7 mouse cellular contexts compared by ENCODE assay signal in the genomic region with DNA sequence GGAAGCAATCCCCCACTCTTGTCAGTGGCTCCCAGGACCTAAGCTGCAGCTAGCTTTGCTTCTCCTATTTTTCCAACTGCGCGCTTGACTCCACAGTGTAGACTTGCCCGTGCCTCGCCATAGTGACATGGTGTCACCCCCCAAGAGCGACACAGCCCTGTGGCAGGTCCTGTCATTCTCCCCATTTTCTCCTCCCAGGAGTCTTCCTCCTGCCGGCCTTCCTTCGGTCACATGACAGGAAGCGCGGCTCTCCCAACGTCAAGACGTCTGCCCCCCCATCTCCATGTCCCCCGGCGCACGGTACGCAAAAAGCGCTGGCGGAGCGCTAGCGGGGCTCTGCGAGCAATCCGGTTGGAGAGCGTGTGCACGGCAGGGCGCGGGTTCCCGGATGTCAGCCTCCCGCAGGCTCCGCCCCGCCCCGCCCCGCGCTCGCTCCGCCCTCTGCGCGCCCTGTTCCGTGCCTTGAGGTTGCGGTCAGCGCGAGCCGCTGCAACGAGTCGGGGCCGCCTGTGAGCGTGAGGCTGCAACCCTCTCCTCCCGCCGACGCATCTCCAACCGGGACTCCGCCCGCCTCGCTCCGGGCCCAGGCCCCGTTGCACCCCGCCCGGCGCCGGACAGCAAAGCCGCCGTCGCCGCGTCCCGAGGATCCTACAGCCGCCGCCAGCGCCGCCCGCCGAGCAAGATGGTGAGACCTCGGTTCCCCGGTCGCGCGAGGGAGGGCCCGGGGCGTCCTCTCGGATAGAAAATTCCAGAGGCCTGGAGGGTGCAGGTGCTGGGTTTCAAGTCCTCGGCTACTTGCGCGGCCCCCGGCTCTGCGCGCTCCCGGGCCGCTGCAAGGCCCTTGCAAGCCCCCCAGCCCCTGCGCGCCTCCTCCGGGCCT. TPM values are rescaled to one million over a fixed set of nuclear protein-coding genes. Genes with fewer than 3 reads are reported as not detected.
A peak's percentile ranks its signal among the peaks of the same experiment; 100 is the strongest.
DNase-seq lines count a peak whose midpoint lies in the region; ATAC-seq lines count a peak whose summit lies in the region.

Gene Ppp3r1 (plus strand): TSS at position 406 of the 880 bp plus-strand sequence.

- peaks cover 23% of the 10 kb centered on the region for H3K4me1 ChIP-seq in intestine, embryonic 16.5 days (ENCODE audit: control insufficient read depth, insufficient read depth, low read length)
- H3K4me1 ChIP-seq in midbrain, embryonic 11.5 days (ENCODE audit: control insufficient read depth, insufficient read depth, low read length): peaks cover 5% of the 10 kb centered on the region

- no peaks in the 10 kb centered on the region for H3K36me3 ChIP-seq in intestine, embryonic 16.5 days (ENCODE audit: control insufficient read depth, insufficient read depth, low read length)
- no peaks in the 10 kb centered on the region for H3K36me3 ChIP-seq in midbrain, embryonic 11.5 days (ENCODE audit: control insufficient read depth, insufficient read depth, low read length)

- H3K4me3 ChIP-seq in intestine, embryonic 16.5 days (ENCODE audit: low read length): peak within 1 kb of the TSS; percentile 81
- peak within 1 kb of the TSS; percentile 98 for H3K4me3 ChIP-seq in midbrain, embryonic 11.5 days (ENCODE audit: low read depth, low read length)

- WGBS in intestine, embryonic 16.5 days: under 1% methylated on average over 80 of the region's 89 CpGs
- WGBS in midbrain, embryonic 11.5 days: under 1% methylated on average over 79 of the region's 89 CpGs

- H3K9me3 ChIP-seq in intestine, embryonic 16.5 days (ENCODE audit: control insufficient read depth, low read length): no peaks in the 10 kb centered on the region
- no peaks in the 10 kb centered on the region for H3K9me3 ChIP-seq in midbrain, embryonic 11.5 days (ENCODE audit: control insufficient read depth, low read length)

- peak within 1 kb of the TSS; percentile 99 for H3K9ac ChIP-seq in intestine, embryonic 16.5 days (ENCODE audit: low read depth, low read length)
- peak within 1 kb of the TSS; percentile 95 for H3K9ac ChIP-seq in midbrain, embryonic 11.5 days (ENCODE audit: low read length)

- H3K27me3 ChIP-seq in intestine, embryonic 16.5 days (replicated peaks; ENCODE audit: control insufficient read depth, insufficient read depth, low read length): no peaks in the 10 kb centered on the region
- no peaks in the 10 kb centered on the region for H3K27me3 ChIP-seq in midbrain, embryonic 11.5 days (ENCODE audit: control insufficient read depth, insufficient read depth, low read length)

- ATAC-seq in intestine, embryonic 16.5 days: peak; percentile 97
- peak; percentile 98 for ATAC-seq in midbrain, embryonic 11.5 days (ENCODE audit: low FRiP score)

- peak within 1 kb of the TSS; percentile 97 for H3K27ac ChIP-seq in intestine, embryonic 16.5 days (ENCODE audit: low read length)
- H3K27ac ChIP-seq in midbrain, embryonic 11.5 days (ENCODE audit: low read depth, low read length): peak within 1 kb of the TSS; percentile 92

- DNase-seq in adrenal gland, adult 8-10 months: peak; percentile 96
- DNase-seq in embryo, embryonic 9.5 days (ENCODE audit: extremely low spot score): peak; percentile 94
- peak; percentile 95 to 98 for DNase-seq in gastrocnemius, postnatal 4 days (ENCODE audit: low spot score in 2 of 2)
- DNase-seq in left cerebral cortex, postnatal 36 days (ENCODE audit: low spot score in 2 of 2): peak; percentile 96 to 99
- DNase-seq in midbrain, embryonic 11.5 days (ENCODE audit: low spot score, missing footprints): peak; percentile 100
- peak; percentile 97 for DNase-seq in skeletal muscle tissue, adult 2 months (ENCODE audit: low read depth, low spot score)

- peak within 1 kb of the TSS; percentile 63 for H3K4me2 ChIP-seq in intestine, embryonic 16.5 days (ENCODE audit: low read depth, low read length)
- H3K4me2 ChIP-seq in midbrain, embryonic 11.5 days: peak within 1 kb of the TSS; percentile 74

- intact Hi-C loops in left cerebral cortex, postnatal 36 days (cut with DNase I): loop anchor here (1.0 to 5.0 kb wide), 3 partner anchors 52 to 108 kb away; partner anchors contain the start of genes C1d, Cnrip1 and Pno1

RNA-seq across cellular contexts. Expression of gene Ppp3r1, which starts in this region (rescaled TPM):
- 100 to 1,000 TPM in 1 of 4 experiments, 10 to 100 TPM in 3; 83.1 to 104 (median 96.8) TPM for total RNA-seq in adrenal gland, adult 8-10 months (2022)
- 100 to 1,000 TPM; 121 to 124 TPM for total RNA-seq in gastrocnemius, postnatal 4 days (2021)
- 88.2 and 90.5 TPM in 2 replicates for polyA plus RNA-seq in intestine, embryonic 16.5 days (2015; fragmentation: Nextera tagmentation; extraction: Ambion mirVana)
- 100 to 1,000 TPM; 705 to 781 TPM for total RNA-seq in left cerebral cortex, postnatal 36 days (2021)
- polyA plus RNA-seq in midbrain, embryonic 11.5 days (2014; fragmentation: Nextera tagmentation; extraction: Ambion mirVana): 107 and 113 TPM in 2 replicates

Comparison
In these comparisons a context has a peak if more than half of its experiments do, and no peak if none do; other contexts are left out.
1. Peak in every context shown above with its lines: DNase-seq, ATAC-seq, H3K4me3 ChIP-seq and H3K27ac ChIP-seq.
2. RNA of gene Ppp3r1 (total RNA-seq): 705 to 781 TPM in left cerebral cortex, postnatal 36 days; 121 to 124 TPM in gastrocnemius, postnatal 4 days and 83.1 to 104 TPM in adrenal gland, adult 8-10 months; every median in the first group is over 4 times any median in the second.